Mouse (Mus musculus) cortical plate, adult 2 months (tissue): ENCODE measurements around the gene Fbxw8.

ENCODE experiments used
- CTCF ChIP-seq: fragments of 200-500 bp; IDR thresholded peaks from 2 replicates; pipeline ENCODE4 v1.5.1; 2011; ENCODE audit warnings: mild to moderate bottlenecking, control low read depth, low read length; ENCODE audit not compliant: insufficient read depth; ENCODE audit errors: extremely low read depth
- POLR2A ChIP-seq: fragments of 200-500 bp; IDR thresholded peaks from 2 replicates; pipeline ENCODE4 v1.6.1; 2011; ENCODE audit warnings: mild to moderate bottlenecking, low read length, control low read depth; ENCODE audit not compliant: insufficient read depth; ENCODE audit errors: extremely low read depth

DNA sequence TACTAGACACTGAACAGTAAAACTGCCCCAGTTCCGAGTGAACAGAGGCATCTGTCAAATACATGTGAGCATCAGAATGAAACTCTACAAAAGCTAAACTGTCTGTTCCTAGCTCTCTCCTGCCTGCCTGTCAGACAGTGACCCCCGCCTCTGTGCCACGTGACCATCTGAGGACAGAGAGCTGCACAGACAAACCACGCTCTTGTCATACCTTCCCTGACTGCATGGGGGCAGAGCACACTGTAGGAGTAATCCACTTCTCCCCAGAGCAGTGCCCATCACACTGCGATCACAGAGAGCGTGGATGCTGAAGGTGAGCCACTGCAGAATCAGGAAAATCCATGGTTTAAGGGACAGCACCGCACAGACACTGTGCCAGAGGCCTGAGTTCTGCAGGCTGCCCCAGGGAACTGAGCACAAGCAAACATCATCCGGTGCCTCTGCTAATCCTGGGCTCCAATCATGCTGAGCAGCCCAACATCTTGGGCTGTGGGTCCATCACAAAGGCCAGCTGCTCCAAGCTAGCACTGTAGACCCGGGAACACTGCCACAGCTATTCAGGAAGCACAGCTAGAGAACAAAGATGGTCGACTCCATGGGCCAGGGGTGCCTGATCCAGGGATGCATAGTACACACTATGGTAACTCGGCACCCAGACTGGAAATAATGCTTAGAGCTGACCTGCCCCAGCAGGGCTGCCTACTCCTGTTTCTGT is 61.8 kb downstream of the Fbxw8 start:
- peak; percentile 60 for TF ChIP-seq CTCF
- TF ChIP-seq POLR2A: no peak
